Mouse (Mus musculus): ENCODE measurements around the gene Zdhhc14. TPM values are rescaled to one million over a fixed set of nuclear protein-coding genes. Genes with fewer than 3 reads are reported as not detected.

The Zdhhc14 gene
- polyA plus RNA-seq, 1 experiment = 0.86 TPM

DNA sequence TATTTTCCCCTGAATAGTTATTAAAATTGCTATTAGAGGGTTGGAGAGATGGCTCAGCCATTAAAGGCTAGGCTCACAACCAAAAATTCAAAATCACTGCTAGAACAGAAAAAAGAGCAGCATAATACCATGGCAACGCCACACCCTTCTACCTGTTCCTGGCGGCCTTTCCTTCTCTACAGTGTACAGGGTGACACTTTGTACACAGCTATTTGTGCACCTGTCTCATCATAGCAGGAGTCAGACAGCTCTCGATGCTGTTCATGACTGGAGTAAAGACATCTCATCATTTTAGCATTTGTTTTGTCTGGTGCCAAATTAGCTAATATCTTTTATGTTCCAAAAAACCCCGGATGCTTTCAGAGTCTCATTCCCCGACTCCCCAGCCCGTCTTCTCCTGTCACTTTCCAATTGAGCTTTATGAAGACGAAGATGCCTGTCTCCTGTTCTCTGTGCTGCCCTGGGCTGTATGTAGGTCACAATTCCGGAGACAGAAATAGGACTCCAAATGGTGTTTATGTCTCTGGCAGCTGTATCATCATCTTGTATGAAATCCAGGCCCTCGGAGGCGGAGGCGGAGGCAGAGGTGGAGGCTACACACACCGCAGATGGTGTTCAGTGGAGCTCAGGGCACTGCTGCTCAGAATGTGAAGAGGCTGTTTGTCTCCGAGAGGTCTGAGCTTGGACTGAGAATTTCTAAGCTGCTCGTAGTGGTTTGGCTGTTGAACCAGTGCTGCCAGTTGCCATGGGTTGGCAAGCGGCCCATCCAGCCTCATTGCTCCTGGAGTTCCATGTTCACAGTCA is 150.8 kb downstream of the Zdhhc14 start:
- Histone ChIP-seq H3K4me3 (no peak overlapping the region), H3K27me3 (ENCODE audit: control insufficient read depth, insufficient read depth, insufficient read length) (peaks cover 21% of the 10 kb centered on the region), H3K36me3 (ENCODE audit: control insufficient read depth, insufficient read depth) (no peaks in the 10 kb centered on the region), H3K4me2 (ENCODE audit: low read depth) (peak overlapping the region; percentile 6), H3ac (ENCODE audit: control insufficient read depth, insufficient read length) (no peak overlapping the region), H3K79me2 (ENCODE audit: control insufficient read depth, insufficient read depth) (no peaks in the 10 kb centered on the region)
- TF ChIP-seq TCF3 (IDR thresholded peaks at IDR 0.05; ENCODE audit: insufficient read length, low read depth) (no peak), MYOG (IDR thresholded peaks at IDR 0.05; ENCODE audit: control insufficient read depth in 1 of 3, insufficient read depth in 1 of 3, insufficient read length in 2 of 3, low read depth in 2 of 3) (peak in 1 of 3 experiments; percentile 55), MYOD1 (IDR thresholded peaks at IDR 0.05; ENCODE audit: control insufficient read depth in 1 of 3, insufficient read length in 2 of 3, low read depth in 2 of 3) (peak in 1 of 3 experiments; percentile 42), SRF (IDR thresholded peaks at IDR 0.05; ENCODE audit: control insufficient read depth, insufficient read length, low read depth) (no peak)

DNA sequence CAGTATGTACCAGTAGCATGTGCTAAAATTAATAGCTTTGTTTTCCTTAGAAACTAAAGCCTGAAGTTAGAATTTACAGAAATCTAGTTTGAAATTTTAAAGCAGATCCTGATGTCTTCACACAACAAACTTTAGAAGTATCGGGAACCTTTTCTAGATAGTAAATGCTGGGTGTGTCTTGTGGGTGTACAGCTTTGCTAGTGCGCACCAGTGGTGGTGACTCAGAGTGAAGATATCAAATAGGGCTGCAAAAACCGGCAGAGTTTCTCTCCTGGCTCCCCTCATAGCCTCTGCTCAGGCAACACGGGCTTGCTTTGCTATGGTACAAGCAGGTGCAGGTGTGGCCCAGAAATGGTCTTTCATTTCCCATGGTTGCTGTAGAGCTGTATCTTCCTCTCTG is 157.8 kb downstream of the Zdhhc14 start:
- no peak for TF ChIP-seq E2F4 (IDR thresholded peaks at IDR 0.05; ENCODE audit: insufficient read depth)
- TF ChIP-seq MYOD1 (IDR thresholded peaks at IDR 0.05; ENCODE audit: control insufficient read depth in 1 of 3, insufficient read length in 2 of 3, low read depth in 2 of 3) = no peak
- TF ChIP-seq POLR2AphosphoS2 (IDR thresholded peaks at IDR 0.05; ENCODE audit: insufficient read length, low read depth) = no peak
- no peak for TF ChIP-seq MYOG (IDR thresholded peaks at IDR 0.05; ENCODE audit: control insufficient read depth in 1 of 3, insufficient read depth in 1 of 3, insufficient read length in 2 of 3, low read depth in 2 of 3)
- TF ChIP-seq POLR2A (IDR thresholded peaks at IDR 0.05; ENCODE audit: insufficient read length, low read depth) = no peak
- no peak for TF ChIP-seq SRF (IDR thresholded peaks at IDR 0.05; ENCODE audit: control insufficient read depth, insufficient read length, low read depth)
- no peak for TF ChIP-seq TCF12 (IDR thresholded peaks at IDR 0.05; ENCODE audit: insufficient read depth, poor library complexity, severe bottlenecking)
- TF ChIP-seq USF1 (IDR thresholded peaks at IDR 0.05; ENCODE audit: low read depth) = no peak
- no peak for TF ChIP-seq REST (IDR thresholded peaks at IDR 0.05; ENCODE audit: insufficient read depth, insufficient read length)
- no peak for TF ChIP-seq MAX (IDR thresholded peaks at IDR 0.05; ENCODE audit: low read depth)
- no peak for TF ChIP-seq TCF3 (IDR thresholded peaks at IDR 0.05; ENCODE audit: insufficient read length, low read depth)
- TF ChIP-seq CEBPB (IDR thresholded peaks at IDR 0.05; ENCODE audit: insufficient read depth, poor library complexity, severe bottlenecking) = no peak
- Histone ChIP-seq H3K27me3 (ENCODE audit: control insufficient read depth, insufficient read depth, insufficient read length) (peaks cover 24% of the 10 kb centered on the region), H3ac (ENCODE audit: control insufficient read depth, insufficient read length) (no peak overlapping the region), H3K4me2 (ENCODE audit: low read depth) (no peak overlapping the region), H3K4me3 (no peak overlapping the region), H3K79me2 (ENCODE audit: control insufficient read depth, insufficient read depth) (no peaks in the 10 kb centered on the region), H3K36me3 (ENCODE audit: control insufficient read depth, insufficient read depth) (no peaks in the 10 kb centered on the region)

DNA sequence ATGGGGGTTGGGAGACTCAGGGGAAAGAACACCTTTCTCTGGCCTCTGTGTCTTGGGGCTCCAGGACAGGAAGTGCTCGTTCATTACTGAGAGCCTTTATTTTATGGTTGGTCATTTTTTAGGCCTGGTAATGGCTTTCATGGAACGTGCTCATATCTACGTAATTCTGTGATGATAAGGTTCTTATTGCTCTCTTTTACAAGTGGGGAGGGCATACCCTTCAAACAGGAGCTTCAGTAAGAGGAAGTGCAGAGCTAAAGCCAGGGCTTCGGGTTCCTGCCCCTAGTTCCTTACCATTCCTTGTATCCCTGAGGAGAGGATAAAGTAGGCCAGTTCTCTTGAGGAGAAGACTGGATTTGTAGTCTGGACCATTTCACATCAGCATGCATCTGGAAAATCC is 158.3 kb downstream of the Zdhhc14 start:
- H3K36me3 ChIP-seq (ENCODE audit: control insufficient read depth, insufficient read depth) = no peaks in the 10 kb centered on the region
- H3K4me2 ChIP-seq (ENCODE audit: low read depth) = no peak overlapping the region
- no peak overlapping the region for H3K4me3 ChIP-seq
- TF ChIP-seq E2F4 (IDR thresholded peaks at IDR 0.05; ENCODE audit: insufficient read depth) = no peak
- no peak for TF ChIP-seq MYOG (IDR thresholded peaks at IDR 0.05; ENCODE audit: control insufficient read depth in 1 of 3, insufficient read depth in 1 of 3, insufficient read length in 2 of 3, low read depth in 2 of 3)
- no peak for TF ChIP-seq POLR2A (IDR thresholded peaks at IDR 0.05; ENCODE audit: insufficient read length, low read depth)
- TF ChIP-seq USF1 (IDR thresholded peaks at IDR 0.05; ENCODE audit: low read depth) = no peak
- TF ChIP-seq SRF (IDR thresholded peaks at IDR 0.05; ENCODE audit: control insufficient read depth, insufficient read length, low read depth) = no peak
- no peak for TF ChIP-seq MYOD1 (IDR thresholded peaks at IDR 0.05; ENCODE audit: control insufficient read depth in 1 of 3, insufficient read length in 2 of 3, low read depth in 2 of 3)
- TF ChIP-seq POLR2AphosphoS2 (IDR thresholded peaks at IDR 0.05; ENCODE audit: insufficient read length, low read depth) = no peak
- TF ChIP-seq TCF3 (IDR thresholded peaks at IDR 0.05; ENCODE audit: insufficient read length, low read depth) = no peak
- no peak for TF ChIP-seq CEBPB (IDR thresholded peaks at IDR 0.05; ENCODE audit: insufficient read depth, poor library complexity, severe bottlenecking)
- TF ChIP-seq TCF12 (IDR thresholded peaks at IDR 0.05; ENCODE audit: insufficient read depth, poor library complexity, severe bottlenecking) = no peak
- TF ChIP-seq REST (IDR thresholded peaks at IDR 0.05; ENCODE audit: insufficient read depth, insufficient read length) = no peak
- no peak for TF ChIP-seq MAX (IDR thresholded peaks at IDR 0.05; ENCODE audit: low read depth)
- no peaks in the 10 kb centered on the region for H3K79me2 ChIP-seq (ENCODE audit: control insufficient read depth, insufficient read depth)
- H3K27me3 ChIP-seq (ENCODE audit: control insufficient read depth, insufficient read depth, insufficient read length) = peaks cover 24% of the 10 kb centered on the region
- H3ac ChIP-seq (ENCODE audit: control insufficient read depth, insufficient read length) = no peak overlapping the region

DNA sequence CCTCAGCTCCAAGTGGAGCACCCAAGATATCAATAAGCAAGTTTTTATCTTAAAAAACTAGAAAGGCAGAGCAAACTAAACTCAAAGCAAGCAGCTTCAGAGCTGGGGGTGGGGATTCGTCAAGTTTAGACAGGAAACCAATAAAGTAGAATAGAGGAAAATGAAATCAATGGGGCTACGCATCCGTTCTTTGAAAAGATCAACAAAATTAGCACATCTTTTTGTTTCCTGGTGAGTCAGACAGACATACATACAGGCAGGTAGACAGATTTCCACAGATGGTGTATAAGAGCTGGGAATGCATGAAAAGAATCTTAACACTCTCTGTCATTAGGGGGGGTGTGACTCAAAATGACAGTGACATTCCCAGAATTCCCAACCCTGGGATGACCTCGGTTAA is 159.2 kb downstream of the Zdhhc14 start:
- Histone ChIP-seq H3ac (ENCODE audit: control insufficient read depth, insufficient read length) (no peak overlapping the region), H3K79me2 (ENCODE audit: control insufficient read depth, insufficient read depth) (no peaks in the 10 kb centered on the region), H3K4me3 (no peak overlapping the region), H3K4me2 (ENCODE audit: low read depth) (no peak overlapping the region), H3K27me3 (ENCODE audit: control insufficient read depth, insufficient read depth, insufficient read length) (peaks cover 17% of the 10 kb centered on the region), H3K36me3 (ENCODE audit: control insufficient read depth, insufficient read depth) (no peaks in the 10 kb centered on the region)
- no peak for TF ChIP-seq SRF (IDR thresholded peaks at IDR 0.05; ENCODE audit: control insufficient read depth, insufficient read length, low read depth)
- TF ChIP-seq CEBPB (IDR thresholded peaks at IDR 0.05; ENCODE audit: insufficient read depth, poor library complexity, severe bottlenecking) = no peak
- TF ChIP-seq MYOG (IDR thresholded peaks at IDR 0.05; ENCODE audit: control insufficient read depth in 1 of 3, insufficient read depth in 1 of 3, insufficient read length in 2 of 3, low read depth in 2 of 3) = no peak
- TF ChIP-seq TCF12 (IDR thresholded peaks at IDR 0.05; ENCODE audit: insufficient read depth, poor library complexity, severe bottlenecking) = no peak
- no peak for TF ChIP-seq E2F4 (IDR thresholded peaks at IDR 0.05; ENCODE audit: insufficient read depth)
- TF ChIP-seq USF1 (IDR thresholded peaks at IDR 0.05; ENCODE audit: low read depth) = no peak
- no peak for TF ChIP-seq TCF3 (IDR thresholded peaks at IDR 0.05; ENCODE audit: insufficient read length, low read depth)
- TF ChIP-seq REST (IDR thresholded peaks at IDR 0.05; ENCODE audit: insufficient read depth, insufficient read length) = no peak
- TF ChIP-seq POLR2A (IDR thresholded peaks at IDR 0.05; ENCODE audit: insufficient read length, low read depth) = no peak
- no peak for TF ChIP-seq MAX (IDR thresholded peaks at IDR 0.05; ENCODE audit: low read depth)
- TF ChIP-seq MYOD1 (IDR thresholded peaks at IDR 0.05; ENCODE audit: control insufficient read depth in 1 of 3, insufficient read length in 2 of 3, low read depth in 2 of 3) = no peak
- TF ChIP-seq POLR2AphosphoS2 (IDR thresholded peaks at IDR 0.05; ENCODE audit: insufficient read length, low read depth) = no peak
